Mouse (Mus musculus) kidney, embryonic 16.5 days (tissue): ENCODE data around the gene Zfp326. TPM values are rescaled to one million over a fixed set of nuclear protein-coding genes. Genes with fewer than 3 reads are reported as not detected.
A peak's percentile ranks its signal among the peaks of the same experiment; 100 is the strongest.
"Not testable (repeated sequence)": the region's sequence is repeated elsewhere in the genome, so short reads cannot be mapped to it uniquely, and the experiment has no call there.

Source experiments
- ATAC-seq: fragments of 200-750 bp; cut with Nextera tagmentation; 2 replicates; pipeline ENCODE4 v1.8.0; 2017; ENCODE audit warnings: moderate TSS enrichment; ENCODE audit not compliant: low FRiP score, low TSS enrichment
- H3K27ac ChIP-seq: fragments of 300-500 bp; sonication (generic); 2 replicates; pipeline ENCODE4 v1.5.1; 2014; ENCODE audit warnings: low read length
- H3K27me3 ChIP-seq: fragments of 300-500 bp; sonication (generic); 2 replicates; pipeline ENCODE4 v1.6.1; 2014; ENCODE audit warnings: low read length, control low read depth, mixed read lengths; ENCODE audit not compliant: insufficient read depth
- H3K36me3 ChIP-seq: fragments of 300-500 bp; sonication (generic); 2 replicates; pipeline ENCODE4 v1.6.1; 2014; ENCODE audit warnings: low read length, control low read depth, mixed read lengths; ENCODE audit not compliant: insufficient read depth
- H3K4me1 ChIP-seq: fragments of 300-500 bp; sonication (generic); 2 replicates; pipeline ENCODE4 v1.6.1; 2014; ENCODE audit warnings: low read length, control low read depth, mixed read lengths; ENCODE audit not compliant: insufficient read depth
- H3K4me2 ChIP-seq: fragments of 300-500 bp; sonication (generic); replicated peaks from 2 replicates; pipeline ENCODE4 v1.6.1; 2014; ENCODE audit warnings: low read depth, low read length
- H3K4me3 ChIP-seq: fragments of 300-500 bp; sonication (generic); 2 replicates; pipeline ENCODE4 v1.5.1; 2014; ENCODE audit warnings: mild to moderate bottlenecking, low read length
- H3K9ac ChIP-seq: fragments of 300-500 bp; sonication (generic); replicated peaks from 2 replicates; pipeline ENCODE4 v1.6.1; 2014; ENCODE audit warnings: low read length
- H3K9me3 ChIP-seq: fragments of 300-500 bp; sonication (generic); 2 replicates; pipeline ENCODE4 v1.6.1; 2016; ENCODE audit warnings: low read length, control low read depth
- WGBS: fragments of 180-500 bp; shearing (Covaris S2); extraction: QIAGEN DNeasy Blood & Tissue Kit; methylation state at CpG from one replicate; pipeline ENCODE4 v1.1.7; 2014; 5-methylcytosine and 5-hydroxymethylcytosine counted together
- polyA plus RNA-seq: library from polyadenylated mRNA; unstranded; fragments of >200 nt; fragmentation: Nextera tagmentation; extraction: Ambion mirVana; gene quantifications from 2 replicates; pipeline ENCODE4 v1.2.1, GENCODE M21; 2015

Gene Zfp326
- polyA plus RNA-seq, 1 experiment from 2014 or later, result 36.9 TPM

DNA sequence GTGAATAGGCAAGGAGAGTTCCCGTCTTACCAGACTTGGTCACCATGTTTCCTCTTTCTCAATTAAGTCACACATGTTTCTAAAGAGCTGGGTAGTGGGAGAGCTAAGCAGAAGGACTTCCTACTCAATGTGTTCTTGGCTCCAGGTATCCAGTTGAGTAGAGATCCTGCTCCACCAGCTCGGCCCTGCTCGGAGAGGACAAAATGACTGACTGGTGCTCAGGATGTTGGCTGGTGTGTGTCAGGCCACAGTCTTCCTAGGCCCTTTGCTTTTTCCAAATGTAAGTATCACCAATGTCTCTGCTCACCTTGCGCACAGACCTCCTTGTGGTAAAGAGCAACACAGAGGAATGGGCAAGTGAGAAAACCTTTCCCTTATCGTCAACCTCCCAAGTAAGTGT, 14.7 kb upstream of the Zfp326 start:
- Histone ChIP-seq H3K4me2 (no peak overlapping the region), H3K4me1 (peaks cover 20% of the 10 kb centered on the region; the same call in 1 of the 2 replicates), H3K4me3 (no peak overlapping the region), H3K9me3 (no peaks in the 10 kb centered on the region), H3K36me3 (no peaks in the 10 kb centered on the region), H3K9ac (no peak overlapping the region), H3K27ac (no peak overlapping the region), H3K27me3 (no peaks in the 10 kb centered on the region)
- no peak for ATAC-seq
- whole genome bisulfite sequencing, result 94% methylated on average over 5 of the region's 5 CpGs

DNA sequence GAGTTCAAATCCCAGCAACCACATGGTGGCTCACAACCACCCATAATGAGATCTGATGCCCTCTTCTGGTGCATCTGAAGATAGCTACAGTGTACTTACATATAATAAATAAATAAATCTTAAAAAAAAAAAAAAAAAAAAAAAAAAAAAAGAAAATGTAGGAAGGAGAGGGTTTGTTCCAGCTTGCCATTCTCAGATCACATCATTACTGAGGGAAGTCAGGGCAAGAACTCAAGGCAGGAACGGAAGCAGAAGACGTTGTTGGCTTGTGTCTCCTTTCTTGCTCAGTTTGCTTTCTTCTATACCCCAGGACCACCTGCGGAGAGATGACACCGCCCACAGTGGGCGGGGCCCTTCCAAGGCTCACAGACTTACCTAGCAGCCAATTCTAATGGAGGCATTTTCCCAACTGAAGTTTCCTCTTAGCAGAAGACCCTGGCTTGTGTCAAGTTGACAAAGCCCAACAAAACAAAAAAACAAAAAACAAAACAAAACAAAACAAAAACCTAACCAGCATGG, 11.2 kb upstream of the Zfp326 start:
- WGBS, result 71% methylated on average over 5 of the region's 5 CpGs
- not testable (repeated sequence) for H3K4me2 ChIP-seq, H3K27ac ChIP-seq, H3K36me3 ChIP-seq, H3K9me3 ChIP-seq, H3K9ac ChIP-seq, H3K4me3 ChIP-seq, ATAC-seq, H3K27me3 ChIP-seq
- peaks cover 13% of the 10 kb centered on the region for H3K4me1 ChIP-seq

DNA sequence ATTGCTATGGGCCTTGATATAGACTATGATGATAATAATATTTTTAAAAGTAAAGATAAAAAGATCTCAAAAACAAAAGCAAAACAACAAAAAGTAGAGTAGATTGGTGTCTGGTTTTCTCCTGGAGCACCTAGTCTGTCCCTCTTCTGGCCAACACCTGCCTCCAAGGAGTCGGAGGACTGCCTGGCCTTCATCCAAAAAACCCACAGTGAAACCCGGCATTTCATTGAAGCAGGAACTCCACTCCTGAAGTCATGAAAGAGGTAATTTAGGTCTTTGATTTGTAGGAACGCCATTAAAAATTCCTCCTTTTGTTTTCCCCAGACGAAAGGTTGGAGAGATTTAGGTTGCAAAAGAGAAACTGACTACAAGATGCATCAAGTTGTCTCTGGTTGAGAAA, 8.9 kb upstream of the Zfp326 start:
- H3K4me3 ChIP-seq, result no peak overlapping the region
- 0 out of 2 replicates have a peak overlapping the region, but pooled peaks have one; percentile 2 for H3K27ac ChIP-seq
- peaks cover 13% of the 10 kb centered on the region for H3K4me1 ChIP-seq
- no peak for ATAC-seq
- no peaks in the 10 kb centered on the region for H3K36me3 ChIP-seq
- peak overlapping the region; percentile 24 for H3K4me2 ChIP-seq
- no peaks in the 10 kb centered on the region for H3K9me3 ChIP-seq
- no peak overlapping the region for H3K9ac ChIP-seq
- H3K27me3 ChIP-seq, result no peaks in the 10 kb centered on the region
- 28% methylated on average over 4 of the region's 4 CpGs for WGBS

DNA sequence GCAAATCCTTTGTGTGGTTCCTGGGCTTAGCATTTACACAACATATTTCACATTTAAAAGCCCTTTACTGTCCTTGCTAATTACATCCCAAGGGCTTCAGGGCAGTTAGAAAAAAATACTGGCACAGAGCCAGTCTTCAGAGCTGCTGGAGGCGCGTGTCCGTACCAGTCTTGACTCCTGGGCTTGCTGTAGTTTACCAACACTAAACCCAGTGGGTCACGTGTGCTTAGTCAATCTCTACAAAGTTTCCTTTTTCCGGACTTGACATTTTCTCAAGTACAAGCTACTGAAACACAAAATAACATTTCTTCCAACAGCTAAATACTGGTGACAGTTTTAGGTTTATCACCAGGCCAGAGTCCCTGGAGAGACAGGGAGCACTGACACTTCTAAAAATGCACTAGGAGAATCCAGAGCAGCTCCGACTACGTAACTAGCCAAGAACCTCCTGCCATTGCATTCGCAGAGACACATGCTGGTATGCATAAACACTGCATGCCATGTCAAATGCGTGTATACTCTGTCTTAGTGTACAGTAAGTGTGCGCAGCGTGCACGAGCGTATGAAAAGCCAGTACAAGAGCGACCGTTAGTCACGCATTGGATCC, 8.4 kb upstream of the Zfp326 start:
- peak overlapping the region; percentile 24 for H3K4me2 ChIP-seq
- ATAC-seq, result peak; percentile 63; the same call in 1 of the 2 replicates
- no peaks in the 10 kb centered on the region for H3K9me3 ChIP-seq
- peak overlapping the region; percentile 2; the same call in 1 of the 2 replicates for H3K27ac ChIP-seq
- H3K4me3 ChIP-seq, result no peak overlapping the region
- H3K4me1 ChIP-seq, result peaks cover 13% of the 10 kb centered on the region
- no peak overlapping the region for H3K9ac ChIP-seq
- H3K36me3 ChIP-seq, result no peaks in the 10 kb centered on the region
- no peaks in the 10 kb centered on the region for H3K27me3 ChIP-seq
- 56% methylated on average over 16 of the region's 16 CpGs for WGBS

GRCm38 (mm10) chr5:105868593-105868992, 7.8 kb upstream of the Zfp326 start:
- H3K36me3 ChIP-seq, result no peaks in the 10 kb centered on the region
- H3K9me3 ChIP-seq, result no peaks in the 10 kb centered on the region

DNA sequence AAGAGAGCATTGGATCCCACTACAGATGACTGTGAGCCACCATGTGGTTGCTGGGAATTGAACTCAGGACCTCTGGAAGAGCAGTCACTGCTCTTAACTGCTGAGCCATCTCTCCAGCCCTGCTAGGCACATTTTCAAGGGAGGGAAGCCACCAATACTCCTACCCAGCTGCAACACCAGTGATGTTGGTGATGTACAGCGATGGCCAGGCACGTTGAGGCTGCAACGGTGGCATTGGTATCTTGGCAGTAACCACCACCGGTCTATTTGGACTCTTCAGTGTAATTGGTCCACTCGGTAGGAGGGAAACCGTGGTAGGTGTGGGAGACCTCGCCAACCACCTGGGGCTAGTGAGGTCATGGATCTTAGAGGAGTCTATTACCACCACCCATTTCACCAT, 6.6 kb upstream of the Zfp326 start:
- no peaks in the 10 kb centered on the region for H3K36me3 ChIP-seq
- WGBS, result 84% methylated on average over 7 of the region's 7 CpGs
- H3K4me3 ChIP-seq, result no peak overlapping the region
- no peak overlapping the region for H3K9ac ChIP-seq
- ATAC-seq, result no peak
- H3K9me3 ChIP-seq, result no peaks in the 10 kb centered on the region
- H3K27ac ChIP-seq, result no peak overlapping the region
- H3K4me2 ChIP-seq, result no peak overlapping the region
- H3K27me3 ChIP-seq, result no peaks in the 10 kb centered on the region
- peaks cover 13% of the 10 kb centered on the region for H3K4me1 ChIP-seq

More at GRCm38 (mm10) chr5:105868593-105868992, 7.8 kb upstream of the Zfp326 start:
- Histone ChIP-seq H3K9ac (no peak overlapping the region), H3K4me1 (peaks cover 13% of the 10 kb centered on the region), H3K4me3 (no peak overlapping the region), H3K27me3 (no peaks in the 10 kb centered on the region), H3K27ac (no peak overlapping the region), H3K4me2 (no peak overlapping the region)
- 23% methylated on average over 3 of the region's 3 CpGs for WGBS
- ATAC-seq, result peak; percentile 83

DNA sequence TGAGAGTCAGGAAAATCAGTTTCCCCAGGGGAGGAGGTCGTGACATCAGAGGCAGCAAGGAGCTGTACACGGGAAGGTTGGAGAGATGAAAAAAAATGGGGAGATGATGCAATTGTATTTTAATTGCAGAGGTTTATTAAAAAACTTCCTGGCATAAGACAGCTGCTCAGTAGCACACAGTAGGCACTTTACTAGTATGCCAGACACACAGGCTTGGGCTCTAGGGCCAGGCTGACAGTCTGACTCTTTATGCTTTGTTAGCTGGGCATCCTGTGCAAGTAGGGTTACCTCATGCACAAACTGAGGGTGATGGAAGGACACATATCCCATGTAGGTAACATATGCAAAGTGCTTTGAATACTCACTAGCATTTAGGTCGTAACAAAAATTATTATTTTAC, 5.2 kb upstream of the Zfp326 start:
- 79% methylated on average over 3 of the region's 3 CpGs for WGBS
- Histone ChIP-seq H3K27me3 (no peaks in the 10 kb centered on the region), H3K4me3 (no peak overlapping the region), H3K9ac (no peak overlapping the region), H3K9me3 (no peaks in the 10 kb centered on the region), H3K4me1 (peaks cover 22% of the 10 kb centered on the region), H3K36me3 (no peaks in the 10 kb centered on the region), H3K4me2 (no peak overlapping the region), H3K27ac (no peak overlapping the region)
- ATAC-seq, result no peak

- no peaks in the 10 kb centered on the region for H3K36me3 ChIP-seq
- 90% methylated on average over 8 of the region's 8 CpGs for WGBS
- ATAC-seq, result no peak
- no peak overlapping the region for H3K4me2 ChIP-seq
- H3K27ac ChIP-seq, result no peak overlapping the region
- H3K9ac ChIP-seq, result no peak overlapping the region
- peaks cover 22% of the 10 kb centered on the region for H3K4me1 ChIP-seq
- H3K4me3 ChIP-seq, result no peak overlapping the region
- no peaks in the 10 kb centered on the region for H3K27me3 ChIP-seq
- no peaks in the 10 kb centered on the region for H3K9me3 ChIP-seq
Observed at GRCm38 (mm10) chr5:105872176-105872575, 4.2 kb upstream of the Zfp326 start.

DNA sequence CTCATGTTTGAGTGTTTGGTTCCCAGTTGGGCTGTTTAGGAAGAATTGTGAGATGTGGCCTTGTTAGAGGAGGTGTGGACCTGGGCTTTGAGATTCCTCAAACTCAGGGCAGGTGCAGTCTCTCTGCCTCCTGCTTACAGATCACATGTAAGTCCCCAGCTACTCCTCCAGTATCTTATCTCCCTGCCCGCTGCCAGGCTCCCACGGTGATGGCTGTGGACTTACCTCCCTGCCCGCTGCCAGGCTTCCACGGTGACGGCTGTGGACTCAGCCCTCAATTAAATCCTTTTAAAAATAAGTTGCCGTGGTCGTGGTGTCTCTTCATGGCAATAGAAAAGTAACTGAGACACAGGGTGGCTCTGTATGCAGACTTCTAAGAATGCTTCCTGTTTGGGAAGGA, 3.4 kb upstream of the Zfp326 start:
- no peak overlapping the region for H3K4me3 ChIP-seq
- no peak for ATAC-seq
- H3K9ac ChIP-seq, result no peak overlapping the region
- H3K36me3 ChIP-seq, result no peaks in the 10 kb centered on the region
- no peaks in the 10 kb centered on the region for H3K9me3 ChIP-seq
- no peaks in the 10 kb centered on the region for H3K27me3 ChIP-seq
- peaks cover 21% of the 10 kb centered on the region for H3K4me1 ChIP-seq
- no peak overlapping the region for H3K27ac ChIP-seq
- WGBS, result 57% methylated on average over 7 of the region's 7 CpGs
- H3K4me2 ChIP-seq, result no peak overlapping the region

GRCm38 (mm10) chr5:105873774-105874173, 2.6 kb upstream of the Zfp326 start:
- Histone ChIP-seq H3K9me3 (no peaks in the 10 kb centered on the region), H3K4me3 (no peak overlapping the region), H3K36me3 (no peaks in the 10 kb centered on the region), H3K27ac (no peak overlapping the region), H3K9ac (no peak overlapping the region), H3K27me3 (no peaks in the 10 kb centered on the region), H3K4me1 (peaks cover 23% of the 10 kb centered on the region), H3K4me2 (no peak overlapping the region)
- 72% methylated on average over 3 of the region's 3 CpGs for WGBS
- no peak for ATAC-seq
